Mouse (Mus musculus): ENCODE data around the gene Gtpbp1. TPM values are rescaled to one million over a fixed set of nuclear protein-coding genes. Genes with fewer than 3 reads are reported as not detected.

Gene Gtpbp1
- polyA plus RNA-seq, 1 experiment from 2014 or later = 29.2 TPM

- no peak overlapping the region for H3K27ac ChIP-seq
- 90% methylated on average over 11 of the region's 11 CpGs for WGBS (ENCODE audit: missing documents)
- H3K36me3 ChIP-seq (ENCODE audit: inconsistent target) = peaks cover 6% of the 10 kb centered on the region; the same call in 1 of the 2 replicates
These were observed 74.1 kb downstream of the Gtpbp1 start for GRCm38 (mm10) chr15:79764539-79765267.

DNA sequence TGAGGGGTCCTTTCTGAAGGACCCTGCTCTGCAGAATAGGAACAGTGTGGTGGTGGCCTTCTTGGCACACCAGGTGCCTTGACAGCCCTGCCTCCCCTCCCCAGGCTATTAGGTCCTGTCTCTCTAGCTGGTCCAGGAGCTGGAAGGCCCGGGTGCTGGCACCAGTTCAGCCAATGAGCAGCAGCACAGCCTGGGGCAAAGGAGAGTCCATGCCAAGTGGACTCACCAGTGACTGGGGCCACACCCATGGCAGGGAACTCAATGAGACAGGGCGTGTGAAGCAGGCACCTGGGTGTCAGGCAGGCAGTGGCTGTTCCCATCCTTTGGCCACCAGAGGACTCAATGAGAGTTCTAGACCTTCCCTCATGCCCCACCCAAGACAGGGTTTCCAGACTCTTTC, 74.7 kb downstream of the Gtpbp1 start:
- Histone ChIP-seq H3K79me2 (ENCODE audit: inconsistent target) (peaks cover 6% of the 10 kb centered on the region; the same call in 1 of the 2 replicates), H3K4me3 (ENCODE audit: inconsistent target) (no peak overlapping the region), H3K27ac (no peak overlapping the region), H3K36me3 (ENCODE audit: inconsistent target) (peaks cover 6% of the 10 kb centered on the region; the same call in 1 of the 2 replicates)
- WGBS (ENCODE audit: missing documents) = 92% methylated on average over 2 of the region's 2 CpGs

More at GRCm38 (mm10) chr15:79764539-79765267, 74.1 kb downstream of the Gtpbp1 start:
- Histone ChIP-seq H3K79me2 (ENCODE audit: inconsistent target) (peaks cover 6% of the 10 kb centered on the region; the same call in 1 of the 2 replicates), H3K4me3 (ENCODE audit: inconsistent target) (no peak overlapping the region)

GRCm38 (mm10) chr15:79766168-79766567, 75.5 kb downstream of the Gtpbp1 start:
- 94% methylated on average over 8 of the region's 10 CpGs for whole genome bisulfite sequencing (ENCODE audit: missing documents)
- no peak overlapping the region for H3K4me3 ChIP-seq (ENCODE audit: inconsistent target)
- H3K36me3 ChIP-seq (ENCODE audit: inconsistent target) = peaks cover 6% of the 10 kb centered on the region; the same call in 1 of the 2 replicates
- no peak overlapping the region for H3K27ac ChIP-seq
- peaks cover 11% of the 10 kb centered on the region; the same call in 1 of the 2 replicates for H3K79me2 ChIP-seq (ENCODE audit: inconsistent target)

GRCm38 (mm10) chr15:79766586-79767071, 76.0 kb downstream of the Gtpbp1 start:
- H3K36me3 ChIP-seq (ENCODE audit: inconsistent target) = peaks cover 6% of the 10 kb centered on the region; the same call in 1 of the 2 replicates
- no peak overlapping the region for H3K4me3 ChIP-seq (ENCODE audit: inconsistent target)
- peaks cover 16% of the 10 kb centered on the region; the same call in 1 of the 2 replicates for H3K79me2 ChIP-seq (ENCODE audit: inconsistent target)
- no peak overlapping the region for H3K27ac ChIP-seq
- WGBS (ENCODE audit: missing documents) = 93% methylated on average over 10 of the region's 10 CpGs

DNA sequence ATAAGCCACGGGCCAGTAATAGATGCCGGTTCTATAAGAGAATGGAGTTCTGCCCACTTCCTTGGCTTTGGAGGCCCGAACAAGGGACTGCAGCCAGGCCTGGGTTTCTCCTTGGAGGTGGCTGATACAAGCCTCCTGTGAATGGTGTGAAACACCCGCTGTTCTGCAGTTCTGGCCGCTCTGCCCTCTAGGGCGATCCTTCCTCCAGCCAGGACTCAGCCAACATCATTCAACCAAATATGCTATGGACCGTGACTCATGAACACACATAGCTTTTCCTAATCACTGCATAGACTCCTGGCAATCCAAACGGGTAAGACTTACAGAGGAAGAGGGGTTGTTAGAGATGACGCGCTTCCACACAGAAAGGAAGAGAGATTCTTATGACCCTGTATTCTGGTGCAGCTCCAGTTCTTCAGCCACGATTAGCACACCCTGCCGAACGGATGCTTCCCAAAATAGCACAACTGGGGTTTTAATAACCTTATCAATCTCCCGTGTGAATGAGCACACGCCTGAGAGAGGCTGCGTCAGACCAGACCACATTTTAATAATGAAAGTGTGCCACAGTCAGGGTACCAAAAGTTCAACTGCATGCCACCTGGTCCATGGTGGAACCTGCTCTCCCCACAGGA, 76.8 kb downstream of the Gtpbp1 start:
- peaks cover 6% of the 10 kb centered on the region; the same call in 1 of the 2 replicates for H3K36me3 ChIP-seq (ENCODE audit: inconsistent target)
- H3K4me3 ChIP-seq (ENCODE audit: inconsistent target) = no peak overlapping the region
- WGBS (ENCODE audit: missing documents) = 80% methylated on average over 16 of the region's 16 CpGs
- peaks cover 20% of the 10 kb centered on the region; the same call in 1 of the 2 replicates for H3K79me2 ChIP-seq (ENCODE audit: inconsistent target)
- no peak overlapping the region for H3K27ac ChIP-seq

- peak overlapping the region; percentile 38; the same call in 1 of the 2 replicates for H3K27ac ChIP-seq
- peak overlapping the region; percentile 3; the same call in 1 of the 2 replicates for H3K4me3 ChIP-seq (ENCODE audit: inconsistent target)
- 6% methylated on average over 6 of the region's 6 CpGs for WGBS (ENCODE audit: missing documents)
These were observed 77.7 kb downstream of the Gtpbp1 start for GRCm38 (mm10) chr15:79768302-79768701.

DNA sequence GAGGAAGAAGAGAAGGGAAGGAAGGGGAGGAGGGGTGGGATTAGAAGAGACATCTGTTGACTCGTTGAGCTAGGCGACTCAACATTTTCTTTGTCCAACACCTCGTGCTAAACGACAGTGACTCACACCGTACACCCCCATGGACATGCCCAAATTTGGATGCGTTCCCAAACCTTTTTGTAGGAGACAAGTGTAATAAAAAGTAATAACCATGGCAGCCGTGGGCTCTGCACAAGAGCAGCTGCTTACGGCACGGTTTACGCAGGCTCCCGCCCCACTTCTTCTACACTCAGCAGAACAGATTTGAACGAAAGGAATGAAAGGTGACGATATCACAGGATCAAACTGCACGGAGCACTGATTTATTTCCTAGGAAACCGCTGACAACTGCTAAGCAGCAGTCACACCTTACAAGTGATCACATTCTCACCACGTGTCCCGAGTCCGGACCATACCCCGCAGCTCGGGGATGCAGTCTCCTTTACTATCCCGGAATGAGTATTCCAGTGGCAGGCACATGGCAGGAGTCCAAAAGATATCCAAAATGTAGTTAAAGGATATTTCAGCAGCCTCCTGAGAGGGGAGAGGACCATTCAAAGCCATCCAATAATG, 80.1 kb downstream of the Gtpbp1 start:
- Histone ChIP-seq H3K4me3 (ENCODE audit: inconsistent target) (no peak overlapping the region), H3K27ac (no peak overlapping the region), H3K36me3 (ENCODE audit: inconsistent target) (no peaks in the 10 kb centered on the region), H3K79me2 (ENCODE audit: inconsistent target) (peaks cover 31% of the 10 kb centered on the region; the same call in 1 of the 2 replicates)
- 83% methylated on average over 21 of the region's 21 CpGs for WGBS (ENCODE audit: missing documents)

More at GRCm38 (mm10) chr15:79768302-79768701, 77.7 kb downstream of the Gtpbp1 start:
- H3K79me2 ChIP-seq (ENCODE audit: inconsistent target) = peaks cover 25% of the 10 kb centered on the region; the same call in 1 of the 2 replicates
- no peaks in the 10 kb centered on the region for H3K36me3 ChIP-seq (ENCODE audit: inconsistent target)

Other genes with a start within 250 kb of the Gtpbp1 start
- 18.1 to 38.8 TPM (median 37.6 TPM) in 3 replicates for gene Csnk1e, start 235.3 kb upstream of the Gtpbp1 start, polyA plus RNA-seq (2018)
- gene Kcnj4, start 185.6 kb upstream of the Gtpbp1 start, polyA plus RNA-seq (2018) = not detected in 3 replicates
- gene Kdelr3, start 174.4 kb upstream of the Gtpbp1 start, polyA plus RNA-seq (2018) = not detected in 3 replicates
- 83.2 to 165 TPM (median 122 TPM) in 3 replicates for gene Ddx17, start 144.1 kb upstream of the Gtpbp1 start, polyA plus RNA-seq (2018)
- gene Dmc1, start 85.7 kb upstream of the Gtpbp1 start, polyA plus RNA-seq (2018) = not detected in 3 replicates
- gene Fam227a, start 31.9 kb upstream of the Gtpbp1 start, polyA plus RNA-seq (2018) = 0.34 to 1.0 TPM in 2 of 3 replicates, not detected in the other
- 11.0 to 24.8 TPM (median 14.4 TPM) in 3 replicates for gene Cby1, start 31.6 kb upstream of the Gtpbp1 start, polyA plus RNA-seq (2018)
- 71.6 to 131 TPM (median 97.1 TPM) in 3 replicates for gene Tomm22, start 20.0 kb upstream of the Gtpbp1 start, polyA plus RNA-seq (2018)
- 13.3 to 18.4 TPM (median 16.8 TPM) in 3 replicates for gene Josd1, start 2.9 kb upstream of the Gtpbp1 start, polyA plus RNA-seq (2018)
- 29.8 to 44.7 TPM (median 30.4 TPM) in 3 replicates for gene Sun2, start 51.7 kb downstream of the Gtpbp1 start, polyA plus RNA-seq (2018)
- gene Dnal4, start 87.0 kb downstream of the Gtpbp1 start, polyA plus RNA-seq (2018) = 16.8 to 18.9 TPM (median 17.3 TPM) in 3 replicates
- gene Nptxr, start 113.9 kb downstream of the Gtpbp1 start, polyA plus RNA-seq (2018) = 0.20 to 0.89 TPM (median 0.76 TPM) in 3 replicates
- gene Npcd, start 143.4 kb downstream of the Gtpbp1 start, polyA plus RNA-seq (2018) = not detected in 3 replicates
- 5.7 to 7.7 TPM (median 6.8 TPM) in 3 replicates for gene Cbx6, start 143.8 kb downstream of the Gtpbp1 start, polyA plus RNA-seq (2018)
- gene Apobec3, start 200.8 kb downstream of the Gtpbp1 start, polyA plus RNA-seq (2018) = 22.8 to 91.0 TPM (median 42.5 TPM) in 3 replicates

All from macrophage (primary cell).